Mouse (Mus musculus) forebrain, embryonic 11.5 days (tissue): Measurements from ENCODE around the gene 2310022B05Rik. TPM values are rescaled to one million over a fixed set of nuclear protein-coding genes. Genes with fewer than 3 reads are reported as not detected.

Experiments used
- ATAC-seq: fragments of 200-750 bp; cut with Nextera tagmentation; replicated peaks from 2 replicates; pipeline ENCODE4 v1.8.0; 2017; ENCODE audit warnings: moderate TSS enrichment; ENCODE audit not compliant: low FRiP score
- DNase-seq: peaks from one replicate; pipeline ENCODE4 v3.0.0-alpha.2; 2017; ENCODE audit warnings: low spot score
- H3K27ac ChIP-seq: fragments of 300-500 bp; sonication (generic); 2 replicates; pipeline ENCODE4 v1.5.1; 2014; ENCODE audit warnings: low read depth, low read length
- H3K27me3 ChIP-seq: fragments of 300-500 bp; sonication (generic); 2 replicates; pipeline ENCODE4 v1.6.1; 2014; ENCODE audit warnings: mild to moderate bottlenecking, low read length, mixed read lengths; ENCODE audit not compliant: control insufficient read depth, insufficient read depth
- H3K36me3 ChIP-seq: fragments of 300-500 bp; sonication (generic); 2 replicates; pipeline ENCODE4 v1.6.1; 2014; ENCODE audit warnings: mild to moderate bottlenecking, low read length, moderate library complexity, mixed read lengths; ENCODE audit not compliant: control insufficient read depth, insufficient read depth
- H3K4me1 ChIP-seq: fragments of 300-500 bp; sonication (generic); replicated peaks from 2 replicates; pipeline ENCODE4 v1.6.1; 2014; ENCODE audit warnings: low read length, mixed read lengths; ENCODE audit not compliant: control insufficient read depth, insufficient read depth
- H3K4me2 ChIP-seq: fragments of 300-500 bp; sonication (generic); 2 replicates; pipeline ENCODE4 v1.6.1; 2014; ENCODE audit warnings: low read depth, mild to moderate bottlenecking, low read length, moderate library complexity, mixed read lengths; ENCODE audit not compliant: severe bottlenecking
- H3K4me3 ChIP-seq: fragments of 300-500 bp; sonication (generic); 2 replicates; pipeline ENCODE4 v1.5.1; 2014; ENCODE audit warnings: low read depth, low read length
- H3K9ac ChIP-seq: fragments of 300-500 bp; sonication (generic); 2 replicates; pipeline ENCODE4 v1.6.1; 2014; ENCODE audit warnings: low read length
- H3K9me3 ChIP-seq: fragments of 300-500 bp; sonication (generic); 2 replicates; pipeline ENCODE4 v1.6.1; 2016; ENCODE audit warnings: low read length, mixed read lengths; ENCODE audit not compliant: control insufficient read depth
- WGBS: fragments of 180-500 bp; shearing (Covaris S2); extraction: QIAGEN DNeasy Blood & Tissue Kit; methylation state at CpG from one replicate; pipeline ENCODE4 v1.1.7; 2014; 5-methylcytosine and 5-hydroxymethylcytosine counted together
- polyA plus RNA-seq: library from polyadenylated mRNA; unstranded; fragments of >200 nt; fragmentation: Nextera tagmentation; extraction: Ambion mirVana; gene quantifications from 2 replicates; pipeline ENCODE4 v1.2.1, GENCODE M21; 2014

Gene 2310022B05Rik
- polyA plus RNA-seq, 1 experiment from 2014 or later: 23.5 TPM

GRCm38 (mm10) chr8:124672345-124672744 is 9.2 kb upstream of the 2310022B05Rik start:
- no peaks in the 10 kb centered on the region; the same call in 1 of the 2 replicates for H3K36me3 ChIP-seq
- no peaks in the 10 kb centered on the region for H3K27me3 ChIP-seq
- no peak overlapping the region for H3K9ac ChIP-seq
- H3K4me3 ChIP-seq: no peak overlapping the region
- no peaks in the 10 kb centered on the region for H3K9me3 ChIP-seq
- DNase-seq (no peak), ATAC-seq (no peak)
- WGBS: 98% methylated on average over 2 of the region's 2 CpGs
- H3K4me2 ChIP-seq: no peak overlapping the region
- H3K4me1 ChIP-seq: no peaks in the 10 kb centered on the region
- H3K27ac ChIP-seq: no peak overlapping the region

GRCm38 (mm10) chr8:124668798-124669197 is 5.6 kb upstream of the 2310022B05Rik start:
- no peak for DNase-seq
- Histone ChIP-seq H3K4me3 (no peak overlapping the region), H3K4me1 (no peaks in the 10 kb centered on the region), H3K4me2 (no peak overlapping the region), H3K9ac (no peak overlapping the region), H3K36me3 (no peaks in the 10 kb centered on the region), H3K27ac (no peak overlapping the region), H3K27me3 (no peaks in the 10 kb centered on the region), H3K9me3 (no peaks in the 10 kb centered on the region)
- 95% methylated on average over 3 of the region's 3 CpGs for WGBS
- no peak for ATAC-seq

- no peak for DNase-seq
- Histone ChIP-seq H3K9ac (no peak overlapping the region), H3K36me3 (no peaks in the 10 kb centered on the region), H3K27ac (no peak overlapping the region), H3K9me3 (no peaks in the 10 kb centered on the region), H3K4me1 (peaks cover 5% of the 10 kb centered on the region; the same call in 1 of the 2 replicates), H3K4me3 (no peak overlapping the region), H3K4me2 (no peak overlapping the region), H3K27me3 (no peaks in the 10 kb centered on the region)
- ATAC-seq: no peak
- 90% methylated on average over 3 of the region's 3 CpGs for WGBS
Observed at GRCm38 (mm10) chr8:124664414-124664813, 1.2 kb upstream of the 2310022B05Rik start.

- H3K27me3 ChIP-seq: no peaks in the 10 kb centered on the region
- DNase-seq: no peak
- no peaks in the 10 kb centered on the region for H3K36me3 ChIP-seq
- peak overlapping the region; percentile 79; the same call in 1 of the 2 replicates for H3K4me3 ChIP-seq
- H3K27ac ChIP-seq: 0 out of 2 replicates have a peak overlapping the region, but pooled peaks have one; percentile 12
- peak; percentile 13; the same call in 1 of the 2 replicates for ATAC-seq
- peaks cover 5% of the 10 kb centered on the region; the same call in 1 of the 2 replicates for H3K4me1 ChIP-seq
- H3K9ac ChIP-seq: peak overlapping the region; percentile 89
- H3K4me2 ChIP-seq: peak overlapping the region; percentile 93; the same call in 1 of the 2 replicates
- 55% methylated on average over 4 of the region's 4 CpGs for WGBS
- H3K9me3 ChIP-seq: no peaks in the 10 kb centered on the region
Observed at GRCm38 (mm10) chr8:124663874-124664230, 683 bp upstream of the 2310022B05Rik start.

GRCm38 (mm10) chr8:124662446-124663111 is 590 bp downstream of the 2310022B05Rik start:
- under 1% methylated on average over 49 of the region's 49 CpGs for WGBS
- peaks cover 5% of the 10 kb centered on the region for H3K4me1 ChIP-seq
- H3K4me3 ChIP-seq: peak overlapping the region; percentile 79
- DNase-seq (peak; percentile 62), ATAC-seq (peak; percentile 68)
- H3K9ac ChIP-seq: peak overlapping the region; percentile 89
- no peaks in the 10 kb centered on the region for H3K27me3 ChIP-seq
- H3K9me3 ChIP-seq: no peaks in the 10 kb centered on the region
- peak overlapping the region; percentile 93 for H3K4me2 ChIP-seq
- H3K27ac ChIP-seq: peak overlapping the region; percentile 18; the same call in 1 of the 2 replicates
- H3K36me3 ChIP-seq: no peaks in the 10 kb centered on the region

GRCm38 (mm10) chr8:124661781-124662180 is 1.4 kb downstream of the 2310022B05Rik start:
- Histone ChIP-seq H3K4me2 (peak overlapping the region; percentile 93), H3K4me3 (peak overlapping the region; percentile 79), H3K4me1 (peaks cover 5% of the 10 kb centered on the region), H3K36me3 (no peaks in the 10 kb centered on the region), H3K27me3 (no peaks in the 10 kb centered on the region), H3K27ac (no peak overlapping the region), H3K9ac (peak overlapping the region; percentile 89; the same call in 1 of the 2 replicates), H3K9me3 (no peaks in the 10 kb centered on the region)
- no peak for DNase-seq
- no peak for ATAC-seq
- 63% methylated on average over 9 of the region's 9 CpGs for WGBS

GRCm38 (mm10) chr8:124658415-124658814 is 4.8 kb downstream of the 2310022B05Rik start:
- Histone ChIP-seq H3K27ac (no peak overlapping the region), H3K27me3 (no peaks in the 10 kb centered on the region), H3K9ac (no peak overlapping the region), H3K4me2 (no peak overlapping the region), H3K4me1 (peaks cover 2% of the 10 kb centered on the region; the same call in 1 of the 2 replicates), H3K36me3 (no peaks in the 10 kb centered on the region), H3K9me3 (no peaks in the 10 kb centered on the region), H3K4me3 (no peak overlapping the region)
- no peak for ATAC-seq
- WGBS: 51% methylated on average over 2 of the region's 2 CpGs
- DNase-seq: no peak

GRCm38 (mm10) chr8:124657961-124658360 is 5.2 kb downstream of the 2310022B05Rik start:
- 86% methylated on average over 7 of the region's 7 CpGs for WGBS
- Histone ChIP-seq H3K36me3 (no peaks in the 10 kb centered on the region), H3K9ac (no peak overlapping the region), H3K27ac (no peak overlapping the region), H3K27me3 (no peaks in the 10 kb centered on the region), H3K9me3 (no peaks in the 10 kb centered on the region), H3K4me3 (no peak overlapping the region), H3K4me1 (peaks cover 2% of the 10 kb centered on the region; the same call in 1 of the 2 replicates), H3K4me2 (no peak overlapping the region)
- DNase-seq (no peak), ATAC-seq (no peak)
